Mouse (Mus musculus) bone marrow, adult 2 months (tissue): ENCODE results near the gene Tmem245. TPM values are rescaled to one million over a fixed set of nuclear protein-coding genes. Genes with fewer than 3 reads are reported as not detected.

Experiments used
- H3K27ac ChIP-seq: fragments of 200-500 bp; 2 replicates; pipeline ENCODE4 v1.5.1; 2012; ENCODE audit warnings: low read depth, mild to moderate bottlenecking, control low read depth, inconsistent platforms, low read length; ENCODE audit not compliant: control insufficient read depth, poor library complexity, insufficient read depth
- H3K4me1 ChIP-seq: fragments of 200-500 bp; 2 replicates; pipeline ENCODE4 v1.6.1; 2011; ENCODE audit warnings: low read length; ENCODE audit not compliant: control insufficient read depth, insufficient read depth
- H3K4me3 ChIP-seq: fragments of 200-500 bp; replicated peaks from 2 replicates; pipeline ENCODE3; 2011; ENCODE audit warnings: mild to moderate bottlenecking, low read depth, low read length, control low read depth; ENCODE audit not compliant: control insufficient read depth
- CTCF ChIP-seq: fragments of 200-500 bp; IDR thresholded peaks from 2 replicates; pipeline ENCODE4 v1.5.1; 2011; ENCODE audit warnings: low read length, control low read depth; ENCODE audit not compliant: control insufficient read depth, insufficient read depth
- POLR2A ChIP-seq: fragments of 200-500 bp; IDR thresholded peaks from 2 replicates; pipeline ENCODE4 v1.6.1; 2011; ENCODE audit warnings: low read depth, mild to moderate bottlenecking, control low read depth, low read length, borderline replicate concordance; ENCODE audit not compliant: control insufficient read depth
- WGBS: fragments of 180-500 bp; shearing (Covaris S2); methylation state at CpG from one replicate; pipeline ENCODE4 v1.1.7; 2018; 5-methylcytosine and 5-hydroxymethylcytosine counted together
- polyA plus RNA-seq: library from polyadenylated mRNA; stranded (reverse); fragments of >200 nt; gene quantifications from 2 replicates; pipeline ENCODE4 v1.2.4, GENCODE M21; 2011; ENCODE audit warnings: low replicate concordance; ENCODE audit not compliant: missing spikeins, insufficient read depth, insufficient read length

Gene Tmem245
- polyA plus RNA-seq, 1 experiment = 8.5 TPM

GRCm38 (mm10) chr4:56867761-56868160 is 79.5 kb downstream of the Tmem245 start:
- H3K27ac ChIP-seq = no peak overlapping the region
- no peaks in the 10 kb centered on the region for H3K4me1 ChIP-seq
- 79% methylated on average over 5 of the region's 5 CpGs for WGBS
- TF ChIP-seq POLR2A (no peak), CTCF (no peak)
- H3K4me3 ChIP-seq = no peak overlapping the region

GRCm38 (mm10) chr4:56865971-56866370 is 81.3 kb downstream of the Tmem245 start:
- TF ChIP-seq CTCF (no peak), POLR2A (no peak)
- H3K4me1 ChIP-seq = no peaks in the 10 kb centered on the region
- H3K4me3 ChIP-seq = no peak overlapping the region
- 75% methylated on average over 4 of the region's 4 CpGs for WGBS
- H3K27ac ChIP-seq = no peak overlapping the region

- TF ChIP-seq CTCF (no peak), POLR2A (peak; percentile 29; the same call in 1 of the 2 replicates)
- H3K27ac ChIP-seq = peak within 1 kb of the TSS; percentile 54; the same call in 1 of the 2 replicates
- under 1% methylated on average over 43 of the region's 45 CpGs for WGBS
Observed at GRCm38 (mm10) chr4:56865003-56865511, 82.2 kb downstream of the Tmem245 start, which contains the start of gene Ctnnal1. Gene Ctnnal1 (minus strand): TSS chr4:56865188.

GRCm38 (mm10) chr4:56864417-56865001 is 82.7 kb downstream of the Tmem245 start:
- Histone ChIP-seq H3K4me1 (no peaks in the 10 kb centered on the region), H3K27ac (peak overlapping the region; percentile 54; the same call in 1 of the 2 replicates), H3K4me3 (peak overlapping the region; percentile 79)
- no peak for TF ChIP-seq CTCF
- TF ChIP-seq POLR2A = no peak
- WGBS = under 1% methylated on average over 49 of the region's 49 CpGs

More at GRCm38 (mm10) chr4:56865003-56865511, 82.2 kb downstream of the Tmem245 start, which contains the start of gene Ctnnal1:
- no peaks in the 10 kb centered on the region for H3K4me1 ChIP-seq
- H3K4me3 ChIP-seq = peak within 1 kb of the TSS; percentile 79

GRCm38 (mm10) chr4:56864016-56864415 is 83.2 kb downstream of the Tmem245 start:
- Histone ChIP-seq H3K27ac (no peak overlapping the region), H3K4me3 (peak overlapping the region; percentile 79), H3K4me1 (no peaks in the 10 kb centered on the region)
- WGBS = 36% methylated on average over 4 of the region's 4 CpGs
- TF ChIP-seq CTCF (no peak), POLR2A (no peak)

GRCm38 (mm10) chr4:56861551-56861950 is 85.7 kb downstream of the Tmem245 start:
- H3K4me3 ChIP-seq = no peak overlapping the region
- WGBS = 58% methylated on average over 4 of the region's 4 CpGs
- no peaks in the 10 kb centered on the region for H3K4me1 ChIP-seq
- no peak overlapping the region for H3K27ac ChIP-seq
- TF ChIP-seq CTCF (no peak), POLR2A (no peak)

- WGBS = 79% methylated on average over 9 of the region's 9 CpGs
- TF ChIP-seq POLR2A (no peak), CTCF (no peak)
Observed at GRCm38 (mm10) chr4:56858733-56859132, 88.5 kb downstream of the Tmem245 start.

GRCm38 (mm10) chr4:56856371-56856949 is 90.8 kb downstream of the Tmem245 start:
- H3K4me3 ChIP-seq = no peak overlapping the region
- WGBS = 76% methylated on average over 8 of the region's 8 CpGs
- H3K4me1 ChIP-seq = no peaks in the 10 kb centered on the region
- H3K27ac ChIP-seq = no peak overlapping the region
- TF ChIP-seq POLR2A = no peak
- no peak for TF ChIP-seq CTCF

More at GRCm38 (mm10) chr4:56858733-56859132, 88.5 kb downstream of the Tmem245 start:
- Histone ChIP-seq H3K27ac (no peak overlapping the region), H3K4me1 (no peaks in the 10 kb centered on the region), H3K4me3 (no peak overlapping the region)

GRCm38 (mm10) chr4:56855935-56856334 is 91.3 kb downstream of the Tmem245 start:
- WGBS = 86% methylated on average over 5 of the region's 5 CpGs
- Histone ChIP-seq H3K27ac (no peak overlapping the region), H3K4me1 (no peaks in the 10 kb centered on the region), H3K4me3 (no peak overlapping the region)
- no peak for TF ChIP-seq CTCF
- TF ChIP-seq POLR2A = no peak
